Mouse (Mus musculus): ENCODE results near the gene Lman1l. TPM values are rescaled to one million over a fixed set of nuclear protein-coding genes. Genes with fewer than 3 reads are reported as not detected.

Lman1l gene
- polyA plus RNA-seq (2015; fragmentation: Nextera tagmentation; extraction: Ambion mirVana), result not detected in 2 replicates

GRCm38 (mm10) chr9:57620674-57621073, at the start of gene Lman1l:
Gene Lman1l, minus strand, starts transcription at chr9:57620774.
- 83% methylated on average over 5 of the region's 5 CpGs for WGBS
- H3K9me3 ChIP-seq (replicated peaks), result no peaks in the 10 kb centered on the region
- H3K27me3 ChIP-seq, result no peaks in the 10 kb centered on the region
- no peak within 1 kb of the TSS for H3K27ac ChIP-seq
- no peak within 1 kb of the TSS for H3K4me3 ChIP-seq
- no peak within 1 kb of the TSS for H3K4me2 ChIP-seq
- ATAC-seq (replicated peaks; ENCODE audit: insufficient number of reproducible peaks, insufficient read depth, low FRiP score, low read depth), result no peak
- H3K9ac ChIP-seq, result no peak within 1 kb of the TSS
- H3K4me1 ChIP-seq (replicated peaks), result no peaks in the 10 kb centered on the region
- H3K36me3 ChIP-seq, result peaks cover 7% of the 10 kb centered on the region

GRCm38 (mm10) chr9:57669566-57669965, 49.0 kb upstream of the Lman1l start:
- Histone ChIP-seq H3K9me3 (replicated peaks) (no peaks in the 10 kb centered on the region), H3K4me1 (replicated peaks) (no peaks in the 10 kb centered on the region), H3K27ac (no peak overlapping the region), H3K27me3 (no peaks in the 10 kb centered on the region), H3K4me3 (no peak overlapping the region), H3K36me3 (no peaks in the 10 kb centered on the region), H3K9ac (no peak overlapping the region), H3K4me2 (no peak overlapping the region)
- no peak for ATAC-seq (replicated peaks; ENCODE audit: insufficient number of reproducible peaks, insufficient read depth, low FRiP score, low read depth)
- 74% methylated on average over 3 of the region's 3 CpGs for WGBS

GRCm38 (mm10) chr9:57668277-57668676, 47.7 kb upstream of the Lman1l start:
- 42% methylated on average over 1 of the region's 1 CpGs for WGBS
- no peak for ATAC-seq (replicated peaks; ENCODE audit: insufficient number of reproducible peaks, insufficient read depth, low FRiP score, low read depth)
- H3K36me3 ChIP-seq, result no peaks in the 10 kb centered on the region
- no peak overlapping the region for H3K27ac ChIP-seq
- no peak overlapping the region for H3K9ac ChIP-seq
- no peaks in the 10 kb centered on the region for H3K9me3 ChIP-seq (replicated peaks)
- no peak overlapping the region for H3K4me2 ChIP-seq
- no peaks in the 10 kb centered on the region for H3K4me1 ChIP-seq (replicated peaks)
- H3K4me3 ChIP-seq, result no peak overlapping the region
- no peaks in the 10 kb centered on the region for H3K27me3 ChIP-seq

- no peak for ATAC-seq (replicated peaks; ENCODE audit: insufficient number of reproducible peaks, insufficient read depth, low FRiP score, low read depth)
- H3K27ac ChIP-seq, result no peak overlapping the region
- 61% methylated on average over 11 of the region's 11 CpGs for WGBS
Observed at GRCm38 (mm10) chr9:57667817-57668216, 47.2 kb upstream of the Lman1l start.

GRCm38 (mm10) chr9:57667136-57667535, 46.6 kb upstream of the Lman1l start:
- H3K9me3 ChIP-seq (replicated peaks), result no peaks in the 10 kb centered on the region
- no peaks in the 10 kb centered on the region for H3K27me3 ChIP-seq
- H3K4me3 ChIP-seq, result no peak overlapping the region
- no peak overlapping the region for H3K27ac ChIP-seq
- H3K9ac ChIP-seq, result no peak overlapping the region
- 60% methylated on average over 3 of the region's 3 CpGs for WGBS
- ATAC-seq (replicated peaks; ENCODE audit: insufficient number of reproducible peaks, insufficient read depth, low FRiP score, low read depth), result no peak
- H3K4me2 ChIP-seq, result no peak overlapping the region
- H3K4me1 ChIP-seq (replicated peaks), result no peaks in the 10 kb centered on the region
- no peaks in the 10 kb centered on the region for H3K36me3 ChIP-seq

More at GRCm38 (mm10) chr9:57667817-57668216, 47.2 kb upstream of the Lman1l start:
- no peaks in the 10 kb centered on the region for H3K36me3 ChIP-seq
- no peaks in the 10 kb centered on the region for H3K4me1 ChIP-seq (replicated peaks)
- H3K9ac ChIP-seq, result no peak overlapping the region
- H3K4me3 ChIP-seq, result no peak overlapping the region
- no peaks in the 10 kb centered on the region for H3K27me3 ChIP-seq
- no peak overlapping the region for H3K4me2 ChIP-seq
- no peaks in the 10 kb centered on the region for H3K9me3 ChIP-seq (replicated peaks)

GRCm38 (mm10) chr9:57666536-57666935, 46.0 kb upstream of the Lman1l start:
- ATAC-seq (replicated peaks; ENCODE audit: insufficient number of reproducible peaks, insufficient read depth, low FRiP score, low read depth), result no peak
- Histone ChIP-seq H3K27ac (no peak overlapping the region), H3K4me2 (no peak overlapping the region), H3K9me3 (replicated peaks) (no peaks in the 10 kb centered on the region), H3K36me3 (no peaks in the 10 kb centered on the region), H3K9ac (no peak overlapping the region), H3K27me3 (no peaks in the 10 kb centered on the region), H3K4me3 (no peak overlapping the region), H3K4me1 (replicated peaks) (no peaks in the 10 kb centered on the region)
- WGBS, result 78% methylated on average over 8 of the region's 8 CpGs

GRCm38 (mm10) chr9:57664616-57665015, 44.0 kb upstream of the Lman1l start:
- 0 out of 2 replicates have a peak overlapping the region, but pooled peaks have one; percentile 28 for H3K9ac ChIP-seq
- no peaks in the 10 kb centered on the region for H3K36me3 ChIP-seq
- ATAC-seq (replicated peaks; ENCODE audit: insufficient number of reproducible peaks, insufficient read depth, low FRiP score, low read depth), result no peak
- no peak overlapping the region for H3K4me2 ChIP-seq
- 53% methylated on average over 7 of the region's 7 CpGs for WGBS
- no peaks in the 10 kb centered on the region for H3K4me1 ChIP-seq (replicated peaks)
- H3K27ac ChIP-seq, result no peak overlapping the region
- H3K27me3 ChIP-seq, result no peaks in the 10 kb centered on the region
- no peaks in the 10 kb centered on the region for H3K9me3 ChIP-seq (replicated peaks)
- H3K4me3 ChIP-seq, result no peak overlapping the region

GRCm38 (mm10) chr9:57661552-57661951, 41.0 kb upstream of the Lman1l start:
- Histone ChIP-seq H3K4me1 (replicated peaks) (no peaks in the 10 kb centered on the region), H3K27me3 (no peaks in the 10 kb centered on the region), H3K4me3 (no peak overlapping the region), H3K9me3 (replicated peaks) (no peaks in the 10 kb centered on the region), H3K4me2 (no peak overlapping the region), H3K36me3 (no peaks in the 10 kb centered on the region), H3K9ac (no peak overlapping the region), H3K27ac (no peak overlapping the region)
- 17% methylated on average over 3 of the region's 3 CpGs for WGBS
- ATAC-seq (replicated peaks; ENCODE audit: insufficient number of reproducible peaks, insufficient read depth, low FRiP score, low read depth), result no peak

- Histone ChIP-seq H3K36me3 (no peaks in the 10 kb centered on the region), H3K4me3 (no peak overlapping the region), H3K9ac (no peak overlapping the region), H3K27me3 (no peaks in the 10 kb centered on the region), H3K4me1 (replicated peaks) (peaks cover 5% of the 10 kb centered on the region), H3K27ac (no peak overlapping the region), H3K9me3 (replicated peaks) (no peaks in the 10 kb centered on the region), H3K4me2 (no peak overlapping the region)
- ATAC-seq (replicated peaks; ENCODE audit: insufficient number of reproducible peaks, insufficient read depth, low FRiP score, low read depth), result no peak
- 61% methylated on average over 6 of the region's 6 CpGs for WGBS
Observed at GRCm38 (mm10) chr9:57660501-57660900, 39.9 kb upstream of the Lman1l start.

GRCm38 (mm10) chr9:57659774-57660173, 39.2 kb upstream of the Lman1l start:
- Histone ChIP-seq H3K4me1 (replicated peaks) (peaks cover 5% of the 10 kb centered on the region), H3K9ac (no peak overlapping the region), H3K36me3 (no peaks in the 10 kb centered on the region), H3K27me3 (no peaks in the 10 kb centered on the region), H3K27ac (no peak overlapping the region), H3K4me3 (no peak overlapping the region), H3K9me3 (replicated peaks) (no peaks in the 10 kb centered on the region), H3K4me2 (no peak overlapping the region)
- WGBS, result 11% methylated on average over 4 of the region's 4 CpGs
- peak; percentile 60; the same call in 1 of the 2 replicates for ATAC-seq (replicated peaks; ENCODE audit: insufficient number of reproducible peaks, insufficient read depth, low FRiP score, low read depth)

GRCm38 (mm10) chr9:57658970-57659369, 38.4 kb upstream of the Lman1l start:
- H3K9me3 ChIP-seq (replicated peaks), result no peaks in the 10 kb centered on the region
- H3K4me1 ChIP-seq (replicated peaks), result peaks cover 7% of the 10 kb centered on the region
- H3K9ac ChIP-seq, result no peak overlapping the region
- H3K4me3 ChIP-seq, result no peak overlapping the region
- peaks cover 3% of the 10 kb centered on the region; the same call in 1 of the 2 replicates for H3K27me3 ChIP-seq
- H3K36me3 ChIP-seq, result no peaks in the 10 kb centered on the region
- no peak for ATAC-seq (replicated peaks; ENCODE audit: insufficient number of reproducible peaks, insufficient read depth, low FRiP score, low read depth)
- 81% methylated on average over 4 of the region's 4 CpGs for WGBS
- H3K27ac ChIP-seq, result no peak overlapping the region
- no peak overlapping the region for H3K4me2 ChIP-seq

GRCm38 (mm10) chr9:57657843-57658242, 37.3 kb upstream of the Lman1l start:
- Histone ChIP-seq H3K9me3 (replicated peaks) (no peaks in the 10 kb centered on the region), H3K27me3 (peaks cover 7% of the 10 kb centered on the region; the same call in 1 of the 2 replicates), H3K36me3 (no peaks in the 10 kb centered on the region), H3K9ac (no peak overlapping the region), H3K4me2 (no peak overlapping the region), H3K4me1 (replicated peaks) (peaks cover 7% of the 10 kb centered on the region), H3K27ac (no peak overlapping the region), H3K4me3 (no peak overlapping the region)
- WGBS, result 58% methylated on average over 4 of the region's 4 CpGs
- no peak for ATAC-seq (replicated peaks; ENCODE audit: insufficient number of reproducible peaks, insufficient read depth, low FRiP score, low read depth)

Measured in heart, embryonic 15.5 days (tissue).